Mouse (Mus musculus) adrenal gland, postnatal 14 days (tissue): ENCODE measurements around the gene Zfp362. TPM values are rescaled to one million over a fixed set of nuclear protein-coding genes. Genes with fewer than 3 reads are reported as not detected.

Experiments
- DNase-seq: peaks from one replicate; pipeline ENCODE4 v3.0.0; 2021; ENCODE audit warnings: mixed read lengths
- total RNA-seq: library from RNA; stranded (reverse); gene quantifications from 2 replicates; pipeline ENCODE4 v1.2.3, GENCODE M21; 2021

Gene Zfp362
- total RNA-seq, 1 experiment from 2014 or later = 32.2 TPM

DNA sequence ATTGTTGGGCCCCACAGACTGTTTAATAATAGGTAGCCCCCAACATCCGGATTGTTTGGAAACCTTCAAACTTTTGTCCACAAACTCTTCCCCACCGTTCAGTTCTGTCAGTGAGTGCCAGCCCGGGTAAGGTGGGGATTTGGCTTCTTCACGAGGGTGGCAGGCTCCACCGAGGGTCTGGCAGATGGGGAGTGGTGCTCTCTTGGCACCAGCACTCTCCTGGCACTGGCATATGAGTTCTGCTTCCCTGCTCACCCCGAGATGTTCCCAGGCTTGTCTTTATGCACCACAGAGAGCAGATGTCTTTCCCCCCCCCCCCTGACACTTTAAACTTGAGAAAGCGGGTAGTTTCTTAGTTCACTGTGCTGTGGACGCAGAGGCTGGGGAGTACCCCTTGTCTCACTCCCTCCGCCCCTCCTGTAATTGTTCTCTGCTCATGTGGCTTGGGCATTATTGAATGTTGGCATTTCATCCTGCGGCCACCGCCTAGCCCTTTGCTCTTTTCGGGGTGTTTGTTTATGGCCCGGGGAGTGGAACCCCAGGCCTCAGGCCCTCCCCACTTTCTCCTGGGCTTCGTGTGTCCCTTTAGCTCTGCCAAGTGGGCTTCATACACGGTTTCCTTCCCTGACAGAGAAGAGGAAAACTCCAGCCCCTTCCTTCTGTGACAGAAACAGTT, 76.7 kb downstream of the Zfp362 start:
- no peak for DNase-seq

DNA sequence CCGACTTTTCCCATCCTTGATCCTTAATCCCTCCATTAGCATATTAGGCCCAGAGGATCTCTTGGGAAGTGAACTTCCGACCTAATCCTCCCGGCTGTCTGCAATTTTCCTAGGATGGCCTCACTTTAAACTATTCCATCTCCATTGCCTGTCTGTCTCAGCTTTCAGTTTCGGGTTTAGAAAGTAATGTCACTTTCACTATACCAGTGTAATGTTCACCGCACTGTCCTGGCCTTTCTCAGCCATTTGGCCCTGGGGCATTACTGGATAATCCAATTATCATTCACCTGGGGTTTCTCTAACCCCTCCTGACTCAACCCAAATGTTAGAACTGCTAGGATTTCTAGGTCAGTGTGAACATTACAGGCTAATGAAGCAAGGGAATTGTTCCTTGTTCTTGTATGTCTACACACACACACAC, 77.4 kb downstream of the Zfp362 start:
- DNase-seq = no peak

DNA sequence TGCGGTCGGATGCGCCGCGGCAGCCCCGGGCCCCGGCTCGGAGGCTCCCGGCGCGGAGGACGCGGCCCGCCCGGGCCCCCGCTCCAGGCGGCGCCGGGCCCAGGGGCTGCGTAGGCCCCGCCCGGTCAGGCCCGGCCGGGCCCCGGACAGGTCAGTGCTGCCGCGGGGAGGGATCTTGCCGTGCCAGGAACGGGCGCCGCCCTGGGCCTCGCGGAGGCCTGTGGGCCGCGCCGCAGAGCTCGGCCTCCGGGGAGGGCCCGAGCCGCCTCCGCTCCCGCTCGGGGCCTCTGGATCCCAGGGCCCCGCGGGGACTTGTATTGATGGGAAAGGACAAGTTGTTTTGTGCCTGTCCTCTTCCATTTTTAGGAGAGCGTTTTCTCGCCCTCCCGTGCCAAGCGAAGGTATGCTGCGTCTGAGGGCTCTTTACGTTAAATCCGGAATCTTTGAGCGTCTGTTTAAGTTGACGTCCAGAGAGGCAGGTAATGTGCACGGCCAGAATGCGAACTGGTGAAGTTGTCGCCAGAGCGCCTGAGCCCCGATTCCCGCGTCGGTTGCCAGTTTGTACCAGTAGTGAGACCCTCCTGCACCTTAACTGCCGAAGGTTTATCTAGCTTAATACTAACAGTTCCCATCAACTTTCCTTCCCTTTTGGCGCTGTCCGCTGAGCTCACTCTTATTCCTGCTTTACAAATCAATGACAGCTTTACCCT, 78.0 kb downstream of the Zfp362 start:
- peak; percentile 84 for DNase-seq

- peak; percentile 91 for DNase-seq
These were observed 78.7 kb downstream of the Zfp362 start for GRCm38 (mm10) chr4:128727019-128727720.

- DNase-seq = no peak
These were observed 81.8 kb downstream of the Zfp362 start for GRCm38 (mm10) chr4:128724059-128724458.

DNA sequence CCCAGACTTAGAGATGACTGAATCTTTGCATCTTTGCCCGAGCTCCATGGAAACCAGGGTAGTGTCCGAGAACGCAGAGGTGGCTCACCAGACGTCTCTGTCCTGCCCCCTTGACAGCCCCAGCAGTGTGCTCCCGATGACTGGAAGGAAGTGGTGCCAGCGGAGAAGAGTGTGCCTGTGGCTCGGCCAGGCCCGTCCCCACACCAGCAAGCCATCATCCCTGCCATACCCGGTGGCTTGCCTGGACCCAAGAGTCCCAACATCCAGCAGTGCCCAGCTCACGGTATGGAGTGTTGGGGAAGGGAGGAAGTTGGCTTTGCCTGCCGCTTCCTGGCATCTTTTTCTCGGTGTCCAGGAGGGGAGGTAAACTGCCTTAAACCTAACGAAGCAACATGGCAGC, 82.4 kb downstream of the Zfp362 start:
- no peak for DNase-seq

Other genes with a start within 250 kb of the Zfp362 start
- 5.0 and 6.5 TPM in 2 replicates for gene Zscan20, start 195.9 kb downstream of the Zfp362 start, total RNA-seq
- 0.48 and 0.98 TPM in 2 replicates for gene Tlr12, start 187.4 kb downstream of the Zfp362 start, total RNA-seq
- gene Phc2, start 151.3 kb downstream of the Zfp362 start, total RNA-seq = 79.0 and 79.8 TPM in 2 replicates
- 0.26 TPM in 2 replicates for gene A3galt2, start 50.7 kb downstream of the Zfp362 start, total RNA-seq
- 10.0 and 11.0 TPM in 2 replicates for gene Trim62, start 77.5 kb upstream of the Zfp362 start, total RNA-seq
- gene Azin2, start 156.4 kb upstream of the Zfp362 start, total RNA-seq = 34.1 and 41.8 TPM in 2 replicates
- 175 and 204 TPM in 2 replicates for gene Ak2, start 185.9 kb upstream of the Zfp362 start, total RNA-seq